Comparison of ENCODE assay signal across 9 mouse cellular contexts in genomic region chr17:46132058-46132718, GRCm38 (mm10). TPM values are rescaled to one million over a fixed set of nuclear protein-coding genes. Genes with fewer than 3 reads are reported as not detected.
DNase-seq lines count a peak whose midpoint lies in the region; ATAC-seq and TF ChIP-seq lines count a peak whose summit lies in the region.
"Had no signal": no experiment of that assay in that cellular context is flagged by ENCODE, and none has a peak within 500 bp of the region (broad histone marks: within the 10 kb centered on the region; RNA-seq: fewer than 3 reads in every experiment).

No protein-coding gene starts in this region.

- peak; percentile 94 for TF ChIP-seq CTCF in intestine, postnatal 0 days (IDR thresholded peaks at IDR 0.05; ENCODE audit: low read depth)

- H3K4me1 ChIP-seq in intestine, postnatal 0 days (replicated peaks; ENCODE audit: control insufficient read depth, insufficient read depth, low read length): no peaks in the 10 kb centered on the region
- H3K4me1 ChIP-seq in midbrain, embryonic 13.5 days (replicated peaks): 0 out of 2 replicates have a peak, but pooled peaks cover 3% of the 10 kb centered on the region
- H3K4me1 ChIP-seq: limb, embryonic 12.5 days had no signal

- H3K4me2 ChIP-seq in intestine, postnatal 0 days (replicated peaks; ENCODE audit: low read depth): no peak overlapping the region
- no peak overlapping the region for H3K4me2 ChIP-seq in midbrain, embryonic 13.5 days (replicated peaks)
- H3K4me2 ChIP-seq: limb, embryonic 12.5 days had no signal

- DNase-seq in ovary, postnatal 10 days (ENCODE audit: low spot score): peak; percentile 71
- DNase-seq in ovary, adult 18-20 months (ENCODE audit: low spot score): no peak
- DNase-seq in gastrocnemius, postnatal 25 days: peak; percentile 54
- peak; percentile 56 to 62 for DNase-seq in left cerebral cortex, postnatal 36 days (ENCODE audit: low spot score in 2 of 2)
- DNase-seq in spleen, adult 12 weeks (ENCODE audit: low spot score): peak; percentile 47

- no peaks in the 10 kb centered on the region for H3K27me3 ChIP-seq in intestine, postnatal 0 days (replicated peaks; ENCODE audit: control insufficient read depth, insufficient read depth, low read length)
- no peaks in the 10 kb centered on the region for H3K27me3 ChIP-seq in midbrain, embryonic 13.5 days

- peaks cover 16% of the 10 kb centered on the region for H3K36me3 ChIP-seq in intestine, postnatal 0 days (ENCODE audit: control insufficient read depth, insufficient read depth)
- peaks cover 48% of the 10 kb centered on the region for H3K36me3 ChIP-seq in midbrain, embryonic 13.5 days

- intact Hi-C loops in left cerebral cortex, postnatal 36 days (cut with DNase I): loop anchor here (1.0 to 5.0 kb wide), 2 partner anchors 100 to 401 kb away; partner anchors contain the start of gene Vegfa

- H3K9ac ChIP-seq in intestine, postnatal 0 days (ENCODE audit: low read depth, low read length): no peak overlapping the region
- no peak overlapping the region for H3K9ac ChIP-seq in midbrain, embryonic 13.5 days (replicated peaks)
- H3K9ac ChIP-seq: limb, embryonic 12.5 days had no signal

- ATAC-seq in common myeloid progenitor, adult 5-6 weeks (replicated peaks; ENCODE audit: low read depth, poor library complexity, severe bottlenecking): peak; percentile 58
- ATAC-seq in intestine, postnatal 0 days: peak; percentile 17; the same call in 1 of the 2 replicates
- peak; percentile 51; the same call in 1 of the 2 replicates for ATAC-seq in midbrain, embryonic 13.5 days

- no peaks in the 10 kb centered on the region for H3K9me3 ChIP-seq in intestine, postnatal 0 days (ENCODE audit: control insufficient read depth)
- no peaks in the 10 kb centered on the region for H3K9me3 ChIP-seq in midbrain, embryonic 13.5 days
- H3K9me3 ChIP-seq: limb, embryonic 12.5 days had no signal

- H3K27ac ChIP-seq in intestine, postnatal 0 days (ENCODE audit: low read depth, low read length): no peak overlapping the region
- H3K27ac ChIP-seq in midbrain, embryonic 13.5 days: no peak overlapping the region
- H3K27ac ChIP-seq: limb, embryonic 12.5 days had no signal

- 16% methylated on average over 12 of the region's 12 CpGs for WGBS in intestine, postnatal 0 days
- WGBS in midbrain, embryonic 13.5 days: 13% methylated on average over 12 of the region's 12 CpGs

- no peak overlapping the region for H3K4me3 ChIP-seq in intestine, postnatal 0 days (ENCODE audit: low read depth, low read length)
- no peak overlapping the region for H3K4me3 ChIP-seq in midbrain, embryonic 13.5 days (replicated peaks)
- H3K4me3 ChIP-seq: limb, embryonic 12.5 days had no signal

RNA-seq across cellular contexts. Expression of gene Rsph9, which starts 11.8 kb away (rescaled TPM):
- 1.3 TPM in 1 of 2 replicates, not detected in the other for total RNA-seq in common myeloid progenitor, adult 5-6 weeks (2017)
- total RNA-seq in gastrocnemius, postnatal 25 days (2021): under 1 TPM; 0.29 to 0.38 TPM
- polyA plus RNA-seq in intestine, postnatal 0 days (2015; fragmentation: Nextera tagmentation; extraction: Ambion mirVana): 4.7 and 5.1 TPM in 2 replicates
- total RNA-seq in left cerebral cortex, postnatal 36 days (2021): 10 to 100 TPM; 17.7 to 19.5 TPM
- 25.5 and 26.9 TPM in 2 replicates for polyA plus RNA-seq in midbrain, embryonic 13.5 days (2015; fragmentation: Nextera tagmentation; extraction: Ambion mirVana)

RNA-seq across cellular contexts. Expression of gene Mad2l1bp, which starts 21.2 kb away (rescaled TPM):
- 3.8 and 12.1 TPM in 2 replicates for total RNA-seq in common myeloid progenitor, adult 5-6 weeks (2017)
- 10 to 100 TPM; 16.5 to 18.3 TPM for total RNA-seq in gastrocnemius, postnatal 25 days (2021)
- 38.1 and 40.2 TPM in 2 replicates for polyA plus RNA-seq in intestine, postnatal 0 days (2015; fragmentation: Nextera tagmentation; extraction: Ambion mirVana)
- total RNA-seq in left cerebral cortex, postnatal 36 days (2021): 10 to 100 TPM; 11.4 to 15.5 TPM
- polyA plus RNA-seq in midbrain, embryonic 13.5 days (2015; fragmentation: Nextera tagmentation; extraction: Ambion mirVana): 24.3 and 29.6 TPM in 2 replicates

RNA-seq across cellular contexts. Expression of gene Mrps18a, which starts 21.4 kb away (rescaled TPM):
- 41.5 and 50.5 TPM in 2 replicates for total RNA-seq in common myeloid progenitor, adult 5-6 weeks (2017)
- total RNA-seq in gastrocnemius, postnatal 25 days (2021): 10 to 100 TPM; 74.1 to 79.3 TPM
- 121 TPM in 2 replicates for polyA plus RNA-seq in intestine, postnatal 0 days (2015; fragmentation: Nextera tagmentation; extraction: Ambion mirVana)
- total RNA-seq in left cerebral cortex, postnatal 36 days (2021): 10 to 100 TPM; 84.1 to 88.9 TPM
- polyA plus RNA-seq in midbrain, embryonic 13.5 days (2015; fragmentation: Nextera tagmentation; extraction: Ambion mirVana): 137 and 140 TPM in 2 replicates

RNA-seq across cellular contexts. Expression of gene Gtpbp2, which starts 28.6 kb away (rescaled TPM):
- 26.1 and 31.0 TPM in 2 replicates for total RNA-seq in common myeloid progenitor, adult 5-6 weeks (2017)
- total RNA-seq in gastrocnemius, postnatal 25 days (2021): 10 to 100 TPM; 46.5 to 50.8 TPM
- polyA plus RNA-seq in intestine, postnatal 0 days (2015; fragmentation: Nextera tagmentation; extraction: Ambion mirVana): 22.2 and 28.3 TPM in 2 replicates
- total RNA-seq in left cerebral cortex, postnatal 36 days (2021): 100 to 1,000 TPM in 1 of 2 experiments, 10 to 100 TPM in 1; 89.4 to 135 TPM
- 38.7 and 40.8 TPM in 2 replicates for polyA plus RNA-seq in midbrain, embryonic 13.5 days (2015; fragmentation: Nextera tagmentation; extraction: Ambion mirVana)
